Mouse (Mus musculus): ENCODE measurements at regions not wholly inside any gene's neighbourhood (a gene's known extent, or its start where the extent isn't known, plus 50 kb on each side); places are given as distances from the start of the nearest gene placed in this dataset.
"Not testable (repeated sequence)": the region's sequence is repeated elsewhere in the genome, so short reads cannot be mapped to it uniquely, and the experiment has no call there.

DNA sequence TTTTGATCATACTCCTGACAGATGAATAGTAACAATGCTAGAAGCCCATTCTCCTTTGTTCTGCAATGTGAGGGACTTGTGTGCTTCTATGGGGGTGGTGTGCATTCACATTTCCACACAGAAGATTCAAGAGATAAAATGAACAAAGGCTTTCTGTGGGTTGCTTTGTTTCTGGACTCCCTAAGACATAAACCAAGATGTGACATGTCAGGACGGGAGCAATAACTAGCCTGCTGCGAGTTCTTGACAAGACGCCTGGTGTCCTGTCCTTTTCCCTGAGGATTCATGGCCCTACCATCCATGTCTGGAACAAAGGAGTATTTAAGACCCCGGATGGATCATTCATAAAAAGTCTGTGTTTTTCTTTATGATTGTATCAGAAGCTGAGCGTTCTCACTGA lies 874.7 kb downstream of the Robo1 start:
- DNase-seq (ENCODE audit: extremely low spot score, low spot score): no peak

DNA sequence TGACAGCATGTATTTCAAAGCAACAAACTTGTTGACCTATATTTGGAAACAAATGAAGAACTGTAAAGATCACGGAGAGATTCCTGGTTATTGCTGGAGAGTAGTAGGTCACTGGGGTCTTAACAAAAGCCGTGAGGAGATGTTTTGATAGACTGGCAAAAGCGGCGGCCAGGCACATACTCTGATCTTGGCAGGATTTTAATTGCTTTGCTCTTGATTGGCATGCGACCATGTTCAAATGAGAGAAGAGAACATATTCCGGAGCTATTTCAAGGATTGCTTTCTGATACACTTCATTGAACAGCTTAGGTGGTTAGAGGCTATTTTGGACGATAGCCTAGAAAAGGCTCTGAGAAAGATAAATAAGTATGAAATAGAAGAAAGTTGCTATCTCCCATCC lies 874.2 kb downstream of the Robo1 start:
- DNase-seq (ENCODE audit: extremely low spot score, low spot score): no peak

DNA sequence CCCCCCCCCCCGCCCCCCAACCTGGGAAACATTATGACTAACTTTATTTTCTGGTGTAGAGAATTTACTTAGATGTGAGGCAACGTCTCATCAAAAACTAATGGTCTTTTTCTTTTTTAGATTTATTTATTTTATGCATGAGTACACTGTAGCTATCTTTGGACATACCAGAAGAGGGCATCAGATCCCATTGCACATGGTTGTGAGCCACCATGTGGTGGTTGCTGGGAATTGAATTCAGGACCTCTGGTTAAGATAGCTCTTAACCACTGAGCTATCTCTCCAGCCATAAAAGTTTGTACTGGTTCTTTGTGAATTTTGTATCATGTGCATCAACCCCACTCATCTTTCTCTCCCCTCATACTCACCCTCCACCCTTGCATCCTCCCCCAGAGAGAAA lies 847.3 kb downstream of the Robo1 start:
- no peak for DNase-seq (ENCODE audit: extremely low spot score, low spot score)

DNA sequence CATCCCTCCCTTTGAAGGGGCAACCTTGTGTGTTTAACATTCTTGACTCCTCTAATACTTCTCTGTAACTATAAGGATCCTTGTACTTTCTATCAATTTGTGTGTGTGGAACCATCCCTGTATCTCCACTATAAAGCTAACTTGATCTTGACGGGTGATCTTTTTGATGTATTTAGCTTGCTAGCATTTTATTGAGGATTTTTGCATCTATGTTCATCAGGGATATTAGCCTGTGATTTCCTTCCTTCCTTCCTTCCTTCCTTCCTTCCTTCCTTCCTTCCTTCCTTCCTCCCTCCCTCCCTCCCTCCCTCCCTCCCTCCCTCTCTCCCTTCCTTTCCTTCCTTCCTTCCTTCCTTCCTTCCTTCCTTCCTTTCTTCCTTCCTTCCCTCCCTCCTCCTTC lies 819.8 kb downstream of the Robo1 start:
- DNase-seq (ENCODE audit: extremely low spot score, low spot score): not testable (repeated sequence)

DNA sequence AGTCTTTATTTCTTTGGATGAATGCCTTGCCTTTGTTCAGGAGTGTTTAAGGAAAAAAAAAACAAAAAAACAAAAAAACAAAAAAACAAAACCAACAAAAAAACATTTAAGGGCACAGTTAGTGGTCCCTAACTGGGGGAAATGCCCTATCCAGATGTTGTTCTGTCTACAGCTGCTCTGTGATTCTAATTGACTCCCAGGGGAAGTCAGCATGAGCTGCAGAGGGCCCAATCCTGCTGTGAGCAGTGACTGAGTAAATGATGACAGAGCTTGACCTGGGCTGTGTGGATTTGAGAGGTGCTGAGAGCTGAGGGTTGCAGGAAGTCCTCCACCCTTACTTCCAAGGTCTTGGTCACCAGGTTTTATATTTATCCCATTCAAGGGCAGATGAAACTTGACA lies 812.5 kb downstream of the Robo1 start:
- DNase-seq (ENCODE audit: extremely low spot score, low spot score): no peak

DNA sequence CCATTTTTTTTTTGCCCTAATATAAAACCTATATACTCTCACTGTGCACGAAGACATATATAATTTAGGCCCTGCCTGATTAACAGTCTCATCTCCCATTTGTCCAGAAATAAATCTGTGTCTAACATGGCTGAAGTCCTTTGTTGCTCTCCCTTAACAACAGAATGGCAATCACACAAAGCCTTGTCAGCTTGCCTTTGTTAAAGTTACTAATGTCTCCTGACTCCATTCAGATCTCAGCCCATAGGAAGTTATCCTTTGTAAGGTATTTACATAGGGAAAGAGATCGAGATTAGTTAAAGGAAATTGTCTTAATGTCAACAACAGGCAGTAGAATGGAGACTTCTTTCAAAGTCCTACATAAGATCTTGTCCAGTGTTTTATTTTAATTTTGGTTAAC lies 809.2 kb downstream of the Robo1 start:
- DNase-seq (ENCODE audit: extremely low spot score, low spot score): no peak

DNA sequence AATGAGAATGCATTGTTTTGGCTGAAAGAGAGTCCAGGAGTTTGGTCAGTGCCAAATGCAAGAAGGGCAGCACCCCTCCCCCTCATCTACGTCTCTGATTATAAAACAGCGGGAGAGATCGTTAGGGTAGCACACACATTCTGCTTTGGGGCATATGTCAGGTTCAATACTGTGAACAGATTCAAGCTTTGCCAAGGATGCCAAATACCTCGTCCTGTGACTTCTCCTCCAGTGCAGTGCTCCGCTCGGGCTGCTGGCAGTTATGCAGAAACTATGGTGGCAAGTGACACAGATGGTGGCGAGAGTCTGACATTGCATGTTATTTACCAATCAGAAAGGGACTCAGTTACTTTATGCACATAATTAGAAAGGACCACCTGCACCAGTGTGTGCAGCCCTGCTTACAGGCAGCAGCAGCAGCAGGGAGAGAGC lies 799.9 kb downstream of the Robo1 start:
- no peak for DNase-seq (ENCODE audit: extremely low spot score, low spot score)

DNA sequence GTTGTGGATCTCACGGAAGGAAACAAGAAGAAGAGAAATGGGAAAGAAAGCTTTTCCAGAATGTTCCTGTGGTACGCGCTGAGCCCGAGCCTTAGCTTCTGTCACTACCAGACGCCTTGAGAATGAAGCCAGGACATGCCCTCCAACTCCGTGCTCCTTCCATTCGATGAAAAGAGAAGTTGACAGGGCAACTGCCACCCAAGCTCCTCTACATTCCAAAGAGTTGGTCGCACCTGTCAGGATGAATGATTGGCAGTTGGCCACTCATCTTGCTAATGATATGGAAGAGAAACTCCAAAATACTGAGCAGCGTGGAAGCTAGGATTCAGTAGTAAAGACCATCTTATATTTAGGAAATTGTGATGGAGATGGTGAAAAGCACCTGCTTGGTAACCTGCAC lies 799.5 kb downstream of the Robo1 start:
- no peak for DNase-seq (ENCODE audit: extremely low spot score, low spot score)

DNA sequence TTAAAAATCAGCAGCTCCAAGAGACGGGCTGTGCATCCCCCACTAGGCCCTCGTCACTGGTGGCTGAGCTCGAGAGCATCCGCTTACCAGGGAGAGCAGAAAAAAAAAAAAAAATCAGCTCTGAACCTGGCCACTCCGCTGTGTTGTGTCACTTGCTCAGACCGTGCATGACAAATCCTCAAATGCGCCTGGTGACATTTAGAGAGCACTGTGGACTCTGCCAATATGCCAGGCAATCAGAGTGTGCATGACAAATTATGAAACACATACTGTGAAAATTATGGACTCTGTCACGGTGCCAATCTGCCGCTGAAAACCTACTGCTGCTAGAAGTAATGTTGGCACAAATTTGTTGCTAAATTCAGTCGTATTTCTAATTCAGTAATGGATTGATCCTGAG lies 797.4 kb downstream of the Robo1 start:
- DNase-seq (ENCODE audit: extremely low spot score, low spot score): no peak

DNA sequence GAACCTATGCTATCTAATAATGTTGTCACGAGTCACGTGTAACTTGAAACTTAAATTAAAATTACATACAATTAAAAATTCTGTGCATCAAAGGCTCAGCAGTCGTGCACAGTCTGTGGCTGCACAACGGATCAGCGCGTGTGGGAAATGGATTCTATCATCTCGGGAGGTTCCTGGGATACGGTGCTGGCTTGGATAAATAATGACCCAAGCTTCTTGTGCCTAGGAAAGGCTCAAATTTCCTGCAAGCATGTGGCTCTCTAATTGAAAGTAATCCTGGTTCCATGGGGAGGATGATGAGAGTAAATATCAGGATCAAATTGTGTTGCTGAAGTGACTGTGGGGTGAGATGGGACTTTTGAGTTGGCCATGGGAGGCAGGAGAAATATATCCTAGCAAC lies 792.2 kb downstream of the Robo1 start:
- DNase-seq (ENCODE audit: extremely low spot score, low spot score): no peak

DNA sequence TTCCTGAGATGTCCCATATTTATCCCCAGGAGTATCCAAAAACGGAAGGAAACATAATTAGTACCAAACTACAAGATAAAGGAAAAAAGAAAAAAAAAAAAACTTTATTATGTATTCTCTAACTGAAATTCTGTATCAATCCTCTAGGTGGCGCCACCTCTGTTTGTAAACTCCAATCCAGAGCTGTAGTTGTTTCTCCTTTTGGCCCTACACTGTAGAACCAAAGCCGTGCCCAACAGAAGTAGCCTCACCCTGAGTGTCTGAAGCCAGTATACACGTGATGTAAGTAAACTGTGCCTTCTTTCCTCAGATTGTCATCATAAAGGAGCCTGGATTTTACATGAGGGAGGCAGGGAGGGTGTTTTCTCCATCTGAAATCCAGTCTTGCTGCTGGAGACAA lies 790.7 kb downstream of the Robo1 start:
- no peak for DNase-seq (ENCODE audit: extremely low spot score, low spot score)

DNA sequence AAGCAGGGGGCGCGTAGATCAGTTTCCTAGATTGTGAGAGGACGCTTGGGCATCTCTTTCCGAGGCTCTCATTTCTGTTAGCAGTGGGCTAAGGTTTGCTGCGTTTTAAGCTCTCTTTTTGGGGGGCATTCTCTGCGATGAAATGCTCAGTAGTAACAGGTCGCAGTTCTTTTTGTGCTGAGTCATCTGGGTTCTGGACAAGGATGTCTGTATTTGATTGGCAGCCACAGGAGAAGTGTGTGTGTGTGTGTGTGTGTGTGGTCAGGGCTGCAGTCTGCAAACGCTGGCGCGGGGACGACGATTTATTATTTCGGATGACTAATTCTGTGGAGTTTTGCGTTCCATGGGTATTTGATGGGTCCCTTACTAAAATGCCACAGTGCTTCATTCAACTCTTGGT lies 789.1 kb downstream of the Robo1 start:
- no peak for DNase-seq (ENCODE audit: extremely low spot score, low spot score)

DNA sequence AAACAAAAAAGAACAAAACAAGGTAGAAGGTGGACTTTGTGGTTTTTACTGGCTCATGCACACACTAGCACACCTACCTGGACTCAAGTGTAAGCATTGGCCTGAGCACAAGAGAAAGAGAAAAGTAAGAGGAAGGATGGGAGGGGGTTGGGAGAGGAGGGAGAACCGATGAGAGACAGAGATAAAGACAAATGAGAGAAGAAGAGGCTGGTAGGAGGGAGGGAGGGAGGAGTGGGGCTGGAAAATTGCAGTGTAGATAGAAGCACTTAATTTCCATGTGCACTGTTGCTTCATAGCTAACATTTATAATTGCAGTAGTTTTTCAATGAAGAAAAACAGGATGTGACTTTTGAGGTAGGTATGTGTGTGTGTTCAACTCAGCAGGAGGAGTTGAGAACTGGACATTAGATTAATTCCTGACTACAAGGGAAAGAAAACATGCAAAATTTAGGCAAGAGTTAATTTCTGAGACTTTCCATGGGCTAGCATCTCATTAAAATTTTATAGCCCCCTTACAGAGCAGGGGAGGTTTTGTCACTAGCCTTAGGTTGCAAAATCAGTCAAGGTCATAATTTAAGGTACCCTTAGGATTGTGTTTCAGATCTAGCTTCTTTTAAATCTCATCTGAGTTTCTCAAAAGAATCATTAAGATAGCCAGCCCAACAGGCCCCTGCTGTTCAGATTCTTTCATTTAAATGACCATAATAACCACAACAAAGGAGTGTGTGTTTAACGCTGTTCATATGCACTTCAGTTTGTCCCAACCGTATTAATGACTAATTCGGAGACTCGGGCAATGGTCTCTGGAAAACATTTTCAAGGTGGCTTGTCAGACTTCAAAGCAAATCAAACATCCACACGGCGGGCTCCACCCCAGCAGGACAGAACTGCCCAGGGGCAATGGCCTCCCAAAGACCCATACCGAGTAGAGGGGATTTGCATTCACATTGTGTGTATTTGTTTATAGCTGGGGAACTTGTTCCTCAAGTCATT lies 788.3 kb downstream of the Robo1 start:
- no peak for DNase-seq (ENCODE audit: extremely low spot score, low spot score)

Measured in neural tube, embryonic 10.5 days (tissue).